Mouse (Mus musculus): Measurements from ENCODE around the gene Gm13889. TPM values are rescaled to one million over a fixed set of nuclear protein-coding genes. Genes with fewer than 3 reads are reported as not detected.

Gene Gm13889
- total RNA-seq, 2 experiments from 2014 or later: 8.3 to 8.8 TPM

DNA sequence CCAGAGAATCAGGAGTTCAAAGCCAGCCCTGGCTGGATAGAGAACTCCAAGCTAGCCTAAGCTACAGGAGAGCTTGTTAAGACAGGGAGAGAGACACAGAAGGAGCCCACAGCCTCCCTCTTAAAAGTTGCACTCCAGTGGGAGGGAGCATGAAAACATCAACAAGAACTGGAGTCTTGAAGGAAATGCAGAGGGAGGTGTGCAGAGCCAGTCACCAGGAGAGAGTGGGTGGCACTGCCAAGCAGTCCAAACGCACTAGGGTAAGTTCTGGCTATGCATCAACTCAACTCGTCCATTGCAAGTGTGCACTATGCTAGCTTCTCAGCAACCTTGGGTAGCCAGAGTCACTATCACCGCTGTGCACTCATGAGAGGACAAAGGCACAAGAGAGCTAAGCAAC lies 1.2 kb upstream of the Gm13889 start:
- no peak for DNase-seq

DNA sequence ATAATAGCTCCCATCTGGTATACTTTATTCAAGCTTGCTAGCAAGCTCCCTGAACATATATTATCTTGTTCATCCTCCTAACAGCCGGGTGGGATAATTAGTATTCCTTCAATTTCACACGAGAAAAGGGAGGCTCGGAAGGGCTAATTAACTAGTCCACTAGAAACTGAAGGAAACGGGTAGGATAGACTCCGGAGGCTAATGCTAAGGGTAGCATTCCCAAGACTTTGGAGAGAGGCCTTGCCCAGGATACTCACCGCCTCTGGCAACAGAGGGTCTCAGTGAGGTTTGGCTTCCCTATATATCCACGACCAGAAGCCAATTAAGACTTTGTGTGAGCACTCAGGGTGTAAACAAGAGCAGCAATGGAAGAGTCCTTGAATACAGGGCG lies 779 bp upstream of the Gm13889 start:
- no peak for DNase-seq

DNA sequence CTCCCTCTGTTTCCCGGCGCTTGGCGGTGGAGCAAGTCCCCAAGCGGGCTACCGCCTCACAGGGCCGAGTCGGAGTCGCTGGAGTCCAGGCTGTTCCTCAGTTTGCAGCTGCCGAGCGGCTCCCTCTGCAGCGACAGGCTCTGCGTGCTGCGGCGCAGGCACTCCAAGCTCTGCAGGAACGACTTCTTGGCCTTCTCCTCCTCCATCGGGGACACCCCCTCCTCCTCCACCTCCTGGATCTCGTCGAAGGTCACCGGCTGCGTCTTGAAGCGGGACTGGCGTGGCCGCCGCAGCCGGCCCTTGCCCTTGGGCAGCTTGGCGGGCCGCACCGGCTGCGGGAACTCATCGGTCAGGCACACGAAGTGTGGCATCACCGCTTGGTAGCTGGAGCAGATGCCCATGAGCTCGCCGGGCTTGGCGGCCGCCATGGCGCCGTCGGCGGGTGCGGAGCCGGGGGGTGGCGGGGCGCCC lies 635 bp downstream of the Gm13889 start:
- peak; percentile 36 for DNase-seq

DNA sequence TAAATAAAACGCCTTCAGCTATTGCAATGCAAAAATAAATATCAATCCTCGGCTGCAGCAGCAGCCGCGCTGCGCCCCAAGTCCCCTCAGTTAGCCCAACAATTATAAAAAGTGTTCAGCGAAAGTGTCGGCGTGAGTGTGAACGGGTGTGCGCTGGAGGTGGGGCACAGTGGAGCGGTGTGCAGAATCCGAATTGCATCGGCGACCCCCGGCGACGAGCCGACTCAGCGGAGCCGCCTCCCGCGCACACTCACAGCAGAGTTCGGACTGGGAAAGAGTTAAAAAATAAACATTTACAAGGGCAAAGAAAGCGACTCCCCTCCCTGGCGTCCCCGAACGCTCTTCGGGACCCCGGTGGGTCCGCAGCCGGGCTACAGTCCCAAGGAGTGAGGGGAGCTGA lies 1.1 kb downstream of the Gm13889 start:
- no peak for DNase-seq

DNA sequence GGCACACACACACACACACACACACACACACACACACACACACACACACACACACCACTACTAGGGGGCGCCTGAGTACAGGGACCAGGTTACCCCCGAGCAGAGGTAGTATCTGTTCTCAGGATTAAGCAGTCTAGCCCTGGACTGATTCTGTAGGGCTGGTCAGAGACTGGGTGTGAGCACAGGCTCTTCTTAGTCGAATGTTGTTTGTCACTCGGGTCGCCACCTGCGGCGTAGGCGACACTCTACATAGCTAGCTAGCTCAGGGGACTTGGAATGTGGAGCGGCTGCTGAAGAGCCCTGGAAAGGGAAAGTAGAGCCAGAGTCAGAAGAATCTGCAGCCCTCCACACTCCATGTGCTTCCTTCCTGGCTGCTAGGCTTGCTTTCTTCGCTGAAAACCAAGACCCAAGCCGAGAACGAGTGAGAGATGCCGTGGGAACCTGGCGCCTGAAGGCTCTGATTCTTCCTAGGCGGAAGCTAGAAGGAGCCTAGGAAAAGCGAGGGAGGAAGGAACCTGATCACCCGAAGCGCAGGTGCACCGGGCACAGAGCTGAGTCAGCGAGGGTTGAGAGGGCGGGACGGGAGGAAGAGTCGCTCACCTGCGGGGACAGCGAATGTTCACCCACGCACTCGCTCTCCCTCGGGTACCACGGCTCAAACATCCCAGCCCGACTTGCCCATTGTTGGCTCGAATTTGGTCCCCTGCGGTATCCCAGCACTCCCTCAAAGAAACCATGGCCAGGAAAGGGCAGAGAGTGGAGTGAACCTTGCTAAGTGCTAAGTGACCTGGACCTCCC lies 2.0 kb downstream of the Gm13889 start:
- no peak for DNase-seq

DNA sequence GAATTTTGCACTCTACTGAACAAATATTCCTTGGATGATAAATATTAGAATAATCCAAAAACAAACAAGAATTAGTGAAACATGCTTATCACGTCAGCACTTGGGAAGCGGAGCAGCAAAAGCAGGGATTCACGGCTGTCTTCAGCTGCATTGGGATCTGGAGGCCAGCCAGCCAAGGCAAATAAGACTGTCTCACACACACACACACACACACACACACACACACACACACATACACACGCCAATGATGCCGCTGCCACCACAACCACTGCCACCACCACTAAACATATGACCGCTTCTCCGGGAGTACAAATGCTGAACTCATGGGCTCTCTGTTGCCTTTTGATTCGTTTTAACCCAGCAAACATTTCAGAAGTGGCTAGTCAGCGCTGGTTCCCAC lies 3.3 kb downstream of the Gm13889 start:
- DNase-seq: no peak

DNA sequence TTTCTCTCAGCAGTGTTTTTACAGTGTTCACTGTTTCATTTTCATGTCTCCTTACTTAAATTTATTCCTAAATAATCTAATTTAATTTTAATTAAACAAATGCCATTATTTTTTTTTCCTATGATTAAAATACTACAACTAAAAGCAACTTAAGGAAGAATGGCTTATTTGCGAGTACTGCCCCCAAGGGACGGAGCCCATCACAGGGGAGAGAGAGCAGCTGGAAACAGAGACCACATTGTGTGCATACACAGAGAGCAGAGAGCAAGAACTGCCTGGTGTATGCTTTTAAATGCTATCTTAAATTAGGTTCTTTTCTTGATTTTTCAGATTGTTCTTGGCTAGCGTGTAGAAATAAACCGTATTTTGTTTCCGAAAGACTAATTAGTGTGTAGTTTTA lies 10.0 kb downstream of the Gm13889 start:
- DNase-seq: no peak

DNA sequence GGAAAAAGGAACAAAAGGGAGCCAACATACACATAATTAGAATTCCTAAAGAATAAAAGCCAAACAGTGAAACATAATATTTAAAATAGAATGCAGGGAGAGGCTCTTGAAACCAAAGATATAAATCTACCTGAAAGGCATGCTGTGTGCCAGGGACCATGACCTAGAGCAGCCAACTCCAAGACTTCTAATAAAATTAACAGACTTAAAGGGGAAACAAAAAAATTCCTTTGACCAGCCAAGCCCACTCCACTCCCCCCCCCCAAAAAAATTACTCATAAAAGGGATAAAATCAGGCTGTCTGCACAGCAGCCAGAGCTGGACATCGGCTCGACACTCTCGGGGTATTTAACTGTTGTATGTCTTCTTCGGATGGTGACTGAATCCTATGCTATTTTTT lies 12.1 kb downstream of the Gm13889 start:
- no peak for DNase-seq

DNA sequence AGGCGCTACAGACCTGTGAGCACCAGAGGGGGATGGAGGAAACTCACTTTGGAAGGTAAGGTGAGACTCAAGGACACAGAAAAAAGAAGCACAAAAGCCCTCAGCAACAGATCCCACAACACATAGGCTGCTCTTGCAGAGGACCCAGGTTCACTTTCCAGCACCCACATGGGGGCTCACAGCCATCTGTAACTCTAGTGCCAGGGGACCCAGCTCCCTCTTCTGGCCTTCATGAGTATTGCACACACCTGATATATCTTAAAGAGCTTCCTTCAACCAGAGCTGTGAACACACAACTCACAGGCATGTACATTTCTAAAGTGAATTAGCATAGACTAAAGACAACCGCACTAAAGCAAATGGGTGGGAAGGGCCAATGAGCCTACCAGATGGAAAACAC lies 12.9 kb downstream of the Gm13889 start:
- no peak for DNase-seq

DNA sequence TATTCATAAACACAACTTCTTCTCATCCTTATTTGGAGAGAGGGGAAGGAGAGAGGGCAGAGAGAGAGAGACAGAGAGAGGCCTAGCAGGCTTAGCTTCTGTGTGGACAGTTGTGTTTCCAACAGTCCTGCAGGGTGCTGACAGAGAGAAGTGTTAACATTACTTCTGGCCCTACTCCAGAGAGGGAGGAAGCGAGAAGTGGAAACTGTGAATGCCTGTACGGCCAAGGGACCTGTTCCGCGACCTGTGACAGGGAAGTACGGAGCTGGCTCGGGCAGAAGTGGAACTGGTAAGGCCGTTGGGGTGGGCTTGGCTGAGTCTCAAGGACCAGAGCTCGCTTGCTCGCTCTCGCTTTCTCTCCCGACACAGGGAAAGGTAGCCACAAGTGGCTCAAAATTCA lies 15.3 kb downstream of the Gm13889 start:
- DNase-seq: no peak

DNA sequence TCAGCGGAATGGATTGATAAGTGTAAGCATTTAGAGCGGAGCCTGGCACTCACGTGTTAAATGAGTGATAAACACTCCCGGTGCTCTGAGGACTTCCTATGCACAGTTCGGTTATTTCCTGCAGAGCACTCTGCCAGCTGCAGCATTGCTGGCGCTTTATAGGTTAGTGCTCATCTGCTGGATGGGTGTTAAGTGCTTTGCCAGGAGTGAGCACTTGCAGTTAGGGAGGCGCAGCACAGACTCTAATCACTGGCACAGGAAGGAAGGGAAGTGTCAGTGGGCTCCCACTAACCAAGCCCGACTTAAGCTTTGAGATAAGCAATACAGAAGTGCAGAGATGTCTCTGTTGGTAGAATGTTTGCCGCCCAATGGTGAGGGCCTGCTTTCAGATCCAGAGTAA lies 18.5 kb downstream of the Gm13889 start:
- no peak for DNase-seq

DNA sequence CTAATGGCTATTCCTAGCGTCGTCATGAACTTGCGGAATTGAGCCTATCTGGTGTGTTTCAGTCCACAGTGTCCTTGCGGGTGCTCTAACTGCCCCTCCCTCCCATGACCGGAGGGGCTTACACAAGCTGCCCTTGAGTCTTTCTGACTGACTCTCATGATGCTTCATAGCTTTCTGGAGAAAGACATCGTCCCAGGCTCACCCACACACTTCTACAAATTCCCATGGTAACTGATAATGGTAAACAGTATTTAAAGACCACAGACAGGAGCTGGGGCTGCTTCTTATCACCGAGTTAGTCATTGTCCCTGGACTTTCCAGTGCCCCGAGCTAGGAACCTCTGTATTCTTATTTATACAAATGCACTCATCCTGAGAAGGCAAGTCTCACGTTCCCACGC lies 28.1 kb downstream of the Gm13889 start:
- DNase-seq: no peak

DNA sequence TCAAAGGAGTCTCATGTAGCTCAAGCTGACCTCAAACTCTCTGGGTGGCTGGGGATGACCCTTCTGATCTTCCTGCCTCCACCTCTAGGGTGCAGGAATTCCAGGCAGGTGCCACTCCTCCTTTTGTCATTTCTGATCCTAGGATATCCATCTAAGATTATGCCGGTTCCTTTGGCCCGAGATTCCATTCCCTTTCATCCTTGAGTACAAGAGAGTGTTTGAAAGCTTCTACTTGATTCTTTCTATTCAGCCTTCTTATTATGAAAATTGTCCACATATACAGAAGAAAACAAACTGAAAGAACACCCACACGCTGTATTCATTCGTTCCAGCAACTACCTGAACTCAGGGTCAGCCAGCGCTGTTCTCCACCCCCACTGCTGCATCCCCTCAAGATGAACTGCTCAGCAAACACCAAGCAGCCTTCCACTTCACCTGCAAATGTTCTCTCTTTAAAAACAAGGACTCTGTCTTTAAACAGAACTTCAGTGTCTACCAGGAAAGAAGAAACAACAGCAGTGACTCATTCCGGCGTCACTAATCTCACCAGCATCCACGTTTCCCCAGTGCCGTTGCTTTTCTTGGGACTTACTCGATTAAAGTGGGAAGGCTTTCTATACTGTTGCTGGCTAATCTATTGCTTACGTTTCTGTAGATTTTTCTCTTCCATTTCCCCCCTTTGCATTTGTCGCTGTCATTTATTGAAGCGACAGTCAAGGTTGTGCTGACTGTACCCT lies 29.1 kb downstream of the Gm13889 start:
- no peak for DNase-seq

DNA sequence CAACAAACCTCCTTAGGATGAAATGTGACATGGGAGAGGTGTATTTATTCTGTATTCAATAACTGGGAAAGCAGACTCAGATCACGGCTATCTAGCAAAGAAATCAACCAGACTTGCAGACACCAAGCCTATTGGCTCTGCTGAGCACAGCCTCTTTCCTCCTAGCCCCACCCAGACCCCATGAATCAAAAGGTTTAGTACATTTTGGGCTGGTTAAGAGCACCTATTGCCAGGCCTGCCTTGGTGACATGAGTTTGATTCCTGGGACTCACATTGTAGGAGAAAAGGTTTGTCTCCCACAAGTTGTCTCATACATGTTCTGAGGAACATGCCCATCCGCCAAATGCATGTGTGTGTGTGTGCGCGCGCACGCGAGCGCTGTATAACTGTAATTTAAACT lies 30.9 kb downstream of the Gm13889 start:
- no peak for DNase-seq

DNA sequence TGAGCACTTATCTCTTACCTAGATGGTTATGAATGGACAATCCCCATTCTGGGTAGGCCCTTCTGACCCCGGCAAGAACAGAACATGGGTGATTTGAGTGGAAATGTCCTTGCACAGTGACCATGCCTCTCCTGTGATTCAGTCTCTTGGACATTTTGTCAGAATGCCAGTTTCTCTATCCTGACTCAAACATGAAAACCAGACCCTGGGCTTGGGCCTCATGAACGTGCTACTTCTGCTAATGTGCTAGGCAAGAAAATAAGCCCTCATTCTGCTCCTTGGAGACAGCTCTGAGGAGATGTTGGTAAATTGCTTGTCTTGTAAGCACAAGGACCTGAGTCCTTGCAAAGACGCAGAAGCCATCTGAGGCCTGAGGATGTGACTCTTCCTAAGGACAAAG lies 37.9 kb downstream of the Gm13889 start:
- DNase-seq: no peak

DNA sequence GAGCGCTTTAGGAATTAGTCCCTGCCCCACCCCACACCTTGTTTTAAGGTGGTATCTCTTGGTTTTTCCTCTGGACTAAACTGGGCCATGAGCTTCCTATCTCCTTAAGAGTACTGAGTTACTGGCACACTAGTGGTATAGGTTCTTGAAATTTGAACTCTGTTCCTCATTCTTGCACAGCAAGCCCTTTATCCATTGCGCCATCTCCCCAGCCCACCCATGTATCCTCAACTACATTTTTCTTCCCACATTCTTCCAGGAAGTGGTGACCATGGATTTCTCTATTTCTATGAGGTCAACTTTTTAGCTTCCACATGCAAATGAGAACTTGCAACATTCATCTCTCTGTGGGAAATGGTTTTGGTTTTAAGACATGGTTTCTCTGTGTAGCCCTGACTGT lies 43.4 kb downstream of the Gm13889 start:
- DNase-seq: no peak

DNA sequence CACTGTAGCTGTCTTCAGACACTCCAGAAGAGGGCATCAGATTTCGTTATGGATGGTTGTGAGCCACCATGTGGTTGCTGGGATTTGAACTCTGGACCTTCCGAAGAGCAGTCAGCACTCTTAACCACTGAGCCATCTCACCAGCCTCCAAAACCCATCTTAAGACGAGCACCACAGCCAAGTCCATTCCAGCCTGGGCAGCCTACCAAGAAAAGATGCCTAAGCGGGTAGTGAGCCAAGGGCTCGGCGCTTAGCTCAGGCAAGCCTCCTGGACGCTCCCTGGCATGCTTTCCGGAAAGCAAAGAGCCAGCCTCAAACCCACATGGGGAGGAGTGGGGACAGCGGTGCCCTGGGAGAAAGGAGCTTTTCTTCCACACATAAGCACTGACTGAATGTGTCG lies 45.1 kb downstream of the Gm13889 start:
- DNase-seq: peak; percentile 53

DNA sequence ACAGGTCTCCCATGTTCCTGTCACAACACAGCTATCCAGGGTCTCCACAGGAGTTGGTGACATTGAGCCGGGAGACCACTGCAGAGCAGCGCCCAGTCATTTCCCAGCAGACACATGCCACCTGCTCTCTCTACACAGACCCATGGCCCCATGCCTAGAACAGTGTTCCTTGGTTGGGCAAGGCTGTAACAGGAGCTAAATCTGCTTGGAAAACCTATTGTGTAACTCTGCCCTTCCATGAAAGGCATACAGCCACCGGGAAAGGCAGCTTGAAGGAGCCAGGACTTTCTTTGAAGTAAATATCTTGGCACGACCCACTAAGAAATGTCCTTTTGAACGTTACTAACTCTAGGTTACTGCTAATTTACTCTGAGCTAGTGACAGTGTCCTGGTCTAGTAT lies 47.3 kb downstream of the Gm13889 start:
- DNase-seq: no peak

DNA sequence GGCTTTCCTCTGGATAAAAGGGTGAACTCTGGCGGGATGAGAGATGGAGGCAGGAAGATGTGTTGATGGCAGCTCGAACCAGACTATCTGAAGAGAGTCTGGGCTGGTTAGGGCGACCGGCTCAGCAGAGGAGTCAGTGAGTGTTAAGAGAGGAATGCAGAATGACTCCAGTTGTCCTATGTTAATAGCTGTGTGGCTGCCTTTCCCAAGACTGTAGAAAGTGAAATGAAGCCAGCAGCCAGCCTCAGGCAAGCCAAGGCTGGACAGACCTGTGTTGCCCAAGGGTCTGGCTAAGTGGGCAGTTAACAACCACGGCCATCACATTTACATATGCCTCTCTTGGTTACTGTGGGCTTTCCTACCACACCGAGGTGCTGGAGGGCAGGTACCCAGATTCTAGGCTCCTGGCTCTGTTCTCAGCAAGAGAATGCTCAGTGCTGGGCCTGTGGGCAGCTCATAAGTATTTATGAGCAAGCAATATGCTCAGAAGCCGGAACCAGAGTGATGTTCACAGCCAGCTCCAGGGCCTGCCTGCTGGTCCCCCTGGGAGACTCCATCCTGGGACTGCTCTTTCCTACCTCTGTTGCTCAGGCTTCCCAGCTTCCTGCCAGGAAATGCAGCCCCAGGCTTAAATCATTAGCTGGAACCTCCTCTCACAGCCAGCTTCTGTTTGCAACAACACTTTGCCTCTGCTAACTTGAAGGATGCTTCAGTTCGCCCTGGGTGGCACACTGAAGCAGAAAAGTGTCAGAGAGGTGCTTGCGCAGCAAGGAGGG lies 49.3 kb downstream of the Gm13889 start:
- DNase-seq: no peak

DNA sequence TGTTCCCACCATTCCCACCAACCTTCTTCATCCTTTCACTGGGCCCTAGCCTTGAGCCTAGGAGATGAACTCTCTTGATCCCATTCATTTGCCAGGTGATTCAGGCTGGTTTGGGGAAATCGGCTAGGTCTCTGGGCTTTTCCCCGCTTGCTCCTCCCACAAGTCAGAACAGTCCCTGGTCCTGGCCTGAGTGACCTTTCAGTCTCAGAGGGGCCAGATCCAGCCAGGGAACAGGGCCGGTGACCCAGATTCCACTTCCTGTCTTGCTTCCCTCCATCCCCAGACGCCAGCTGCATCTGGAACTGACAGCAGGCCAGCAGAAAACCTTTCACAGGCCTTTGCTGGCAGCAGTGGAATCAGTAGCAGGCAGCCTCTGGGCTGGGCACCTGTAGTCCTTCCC lies 50.7 kb downstream of the Gm13889 start:
- DNase-seq: peak; percentile 77

Measured in gastrocnemius, postnatal 25 days (tissue).